Mouse (Mus musculus) liver, embryonic 11.5 days (tissue): ENCODE measurements around the gene 6430548M08Rik. TPM values are rescaled to one million over a fixed set of nuclear protein-coding genes. Genes with fewer than 3 reads are reported as not detected.

ENCODE experiments used
- ATAC-seq: fragments of 200-750 bp; cut with Nextera tagmentation; replicated peaks from 2 replicates; pipeline ENCODE4 v1.8.0; 2017; ENCODE audit warnings: moderate number of reproducible peaks, mild to moderate bottlenecking, moderate TSS enrichment, moderate library complexity; ENCODE audit not compliant: low FRiP score
- DNase-seq: peaks from one replicate; pipeline ENCODE4 v3.0.0-alpha.2; 2017; ENCODE audit warnings: low spot score
- H3K27ac ChIP-seq: fragments of 300-500 bp; sonication (generic); 2 replicates; pipeline ENCODE4 v1.5.1; 2014; ENCODE audit warnings: mild to moderate bottlenecking, low read depth, low read length, control low read depth
- H3K27me3 ChIP-seq: fragments of 300-500 bp; sonication (generic); replicated peaks from 2 replicates; pipeline ENCODE4 v1.6.1; 2014; ENCODE audit warnings: low read length, mixed read lengths; ENCODE audit not compliant: control insufficient read depth, insufficient read depth
- H3K36me3 ChIP-seq: fragments of 300-500 bp; sonication (generic); 2 replicates; pipeline ENCODE4 v1.6.1; 2014; ENCODE audit warnings: mild to moderate bottlenecking, low read length, moderate library complexity, mixed read lengths; ENCODE audit not compliant: control insufficient read depth, insufficient read depth
- H3K4me1 ChIP-seq: fragments of 300-500 bp; sonication (generic); replicated peaks from 2 replicates; pipeline ENCODE4 v1.6.1; 2014; ENCODE audit warnings: low read length, mixed read lengths; ENCODE audit not compliant: control insufficient read depth, insufficient read depth
- H3K4me2 ChIP-seq: fragments of 300-500 bp; sonication (generic); 2 replicates; pipeline ENCODE4 v1.6.1; 2014; ENCODE audit warnings: mild to moderate bottlenecking, control low read depth, moderate library complexity
- H3K4me3 ChIP-seq: fragments of 300-500 bp; sonication (generic); 2 replicates; pipeline ENCODE4 v1.5.1; 2014; ENCODE audit warnings: low read depth, low read length, control low read depth
- H3K9ac ChIP-seq: fragments of 300-500 bp; sonication (generic); 2 replicates; pipeline ENCODE4 v1.6.1; 2014; ENCODE audit warnings: low read depth, low read length, control low read depth
- H3K9me3 ChIP-seq: fragments of 300-500 bp; sonication (generic); 2 replicates; pipeline ENCODE4 v1.6.1; 2016; ENCODE audit warnings: low read length, inconsistent platforms, mixed read lengths; ENCODE audit not compliant: control insufficient read depth
- WGBS: fragments of 180-500 bp; shearing (Covaris S2); extraction: QIAGEN DNeasy Blood & Tissue Kit; methylation state at CpG from one replicate; pipeline ENCODE4 v1.1.7; 2014; 5-methylcytosine and 5-hydroxymethylcytosine counted together
- polyA plus RNA-seq: library from polyadenylated mRNA; unstranded; fragments of >200 nt; fragmentation: Nextera tagmentation; extraction: Ambion mirVana; gene quantifications from 2 replicates; pipeline ENCODE4 v1.2.1, GENCODE M21; 2014

6430548M08Rik gene
- polyA plus RNA-seq, 1 experiment from 2014 or later: 2.1 TPM

- 70% methylated on average over 5 of the region's 5 CpGs for WGBS
- H3K27me3 ChIP-seq: peaks cover 8% of the 10 kb centered on the region; the same call in 1 of the 2 replicates
- no peak overlapping the region for H3K4me2 ChIP-seq
- H3K36me3 ChIP-seq: no peaks in the 10 kb centered on the region
- DNase-seq: no peak
- no peak overlapping the region for H3K9ac ChIP-seq
- no peak for ATAC-seq
- no peaks in the 10 kb centered on the region for H3K9me3 ChIP-seq
- no peak overlapping the region for H3K27ac ChIP-seq
- peaks cover 29% of the 10 kb centered on the region for H3K4me1 ChIP-seq
- H3K4me3 ChIP-seq: no peak overlapping the region
These were observed 100.0 kb downstream of the 6430548M08Rik start for GRCm38 (mm10) chr8:120213939-120214338.

Other genes starting within 250 kb of the 6430548M08Rik start
- 175 and 190 TPM in 2 replicates for gene Usp10, start 203.8 kb upstream of the 6430548M08Rik start, polyA plus RNA-seq
- gene Gm20388, start 203.3 kb upstream of the 6430548M08Rik start, polyA plus RNA-seq: 1.4 and 5.3 TPM in 2 replicates
- 3.8 and 4.4 TPM in 2 replicates for gene Crispld2, start 121.7 kb upstream of the 6430548M08Rik start, polyA plus RNA-seq
- gene Zdhhc7, start 12.7 kb upstream of the 6430548M08Rik start, polyA plus RNA-seq: 27.4 and 30.1 TPM in 2 replicates
- gene Fam92b, start 63.3 kb downstream of the 6430548M08Rik start, polyA plus RNA-seq: 0.27 TPM in 1 of 2 replicates, not detected in the other
- 23.1 and 25.3 TPM in 2 replicates for gene Gse1, start 114.3 kb downstream of the 6430548M08Rik start, polyA plus RNA-seq